Mouse (Mus musculus): ENCODE results near the gene Abhd12b.
"Not testable (repeated sequence)": the region's sequence is repeated elsewhere in the genome, so short reads cannot be mapped to it uniquely, and the experiment has no call there.

Abhd12b gene

GRCm38 (mm10) chr12:70137626-70138025, 16.3 kb upstream of the Abhd12b start:
- DNase-seq (ENCODE audit: low spot score in 2 of 2): no peak

GRCm38 (mm10) chr12:70139871-70140270, 14.1 kb upstream of the Abhd12b start:
- no peak for DNase-seq (ENCODE audit: low spot score in 2 of 2)

- DNase-seq (ENCODE audit: low spot score in 2 of 2): peak in 1 of 2 experiments; percentile 40
These were observed 13.4 kb upstream of the Abhd12b start for GRCm38 (mm10) chr12:70140542-70140941.

- DNase-seq (ENCODE audit: low spot score in 2 of 2): no peak
These were observed 12.9 kb upstream of the Abhd12b start for GRCm38 (mm10) chr12:70140993-70141576.

- peak in 1 of 2 experiments; percentile 43 for DNase-seq (ENCODE audit: low spot score in 2 of 2)
These were observed 9.8 kb upstream of the Abhd12b start for GRCm38 (mm10) chr12:70144106-70144587.

GRCm38 (mm10) chr12:70144637-70145448, 9.1 kb upstream of the Abhd12b start:
- DNase-seq (ENCODE audit: low spot score in 2 of 2): peak; percentile 48 to 60

GRCm38 (mm10) chr12:70145586-70145985, 8.4 kb upstream of the Abhd12b start:
- no peak for DNase-seq (ENCODE audit: low spot score in 2 of 2)

- peak in 1 of 2 experiments; percentile 25 for DNase-seq (ENCODE audit: low spot score in 2 of 2)
These were observed 5.8 kb upstream of the Abhd12b start for GRCm38 (mm10) chr12:70147986-70148630.

GRCm38 (mm10) chr12:70148631-70149265, 5.2 kb upstream of the Abhd12b start:
- no peak for DNase-seq (ENCODE audit: low spot score in 2 of 2)

GRCm38 (mm10) chr12:70156222-70156621, 2.3 kb downstream of the Abhd12b start:
- no peak for DNase-seq (ENCODE audit: low spot score in 2 of 2)

GRCm38 (mm10) chr12:70157292-70158066, 3.5 kb downstream of the Abhd12b start:
- DNase-seq (ENCODE audit: low spot score in 2 of 2): no peak

GRCm38 (mm10) chr12:70161057-70161456, 7.1 kb downstream of the Abhd12b start:
- no peak for DNase-seq (ENCODE audit: low spot score in 2 of 2)

- no peak for DNase-seq (ENCODE audit: low spot score in 2 of 2)
These were observed 10.8 kb downstream of the Abhd12b start for GRCm38 (mm10) chr12:70164741-70165140.

GRCm38 (mm10) chr12:70167950-70168349, 14.0 kb downstream of the Abhd12b start:
- DNase-seq (ENCODE audit: low spot score in 2 of 2): no peak

GRCm38 (mm10) chr12:70169969-70170368, 16.0 kb downstream of the Abhd12b start:
- DNase-seq (ENCODE audit: low spot score in 2 of 2): no peak

- not testable (repeated sequence) for DNase-seq (ENCODE audit: low spot score in 2 of 2)
These were observed 29.6 kb downstream of the Abhd12b start for GRCm38 (mm10) chr12:70183507-70183906.

GRCm38 (mm10) chr12:70184173-70184783, 30.3 kb downstream of the Abhd12b start:
- DNase-seq (ENCODE audit: low spot score in 2 of 2): no peak

GRCm38 (mm10) chr12:70192267-70192727, 38.4 kb downstream of the Abhd12b start:
- no peak for DNase-seq (ENCODE audit: low spot score in 2 of 2)

GRCm38 (mm10) chr12:70195426-70195825, 41.5 kb downstream of the Abhd12b start:
- no peak for DNase-seq (ENCODE audit: low spot score in 2 of 2)

- DNase-seq (ENCODE audit: low spot score in 2 of 2): no peak
These were observed 42.4 kb downstream of the Abhd12b start for GRCm38 (mm10) chr12:70196341-70196740.

Data from heart, adult 9 months (tissue).